Mouse (Mus musculus) c-Kit-positive CD71-positive TER-119-negative erythroid progenitor cells, embryonic 14.5 days (primary cell): ENCODE data around the gene Ppp1r3d.

Experiments used
- DNase-seq: peaks from one replicate; pipeline ENCODE4 v3.0.0-alpha.2; 2013; ENCODE audit warnings: low read depth

Ppp1r3d gene

GRCm38 (mm10) chr2:178414261-178415149 is at the start of gene Ppp1r3d, which contains the start of gene Fam217b:
Gene Ppp1r3d, minus strand, starts transcription at chr2:178414472.
Gene Fam217b, plus strand, starts transcription at chr2:178414524.
- DNase-seq = no peak

DNA sequence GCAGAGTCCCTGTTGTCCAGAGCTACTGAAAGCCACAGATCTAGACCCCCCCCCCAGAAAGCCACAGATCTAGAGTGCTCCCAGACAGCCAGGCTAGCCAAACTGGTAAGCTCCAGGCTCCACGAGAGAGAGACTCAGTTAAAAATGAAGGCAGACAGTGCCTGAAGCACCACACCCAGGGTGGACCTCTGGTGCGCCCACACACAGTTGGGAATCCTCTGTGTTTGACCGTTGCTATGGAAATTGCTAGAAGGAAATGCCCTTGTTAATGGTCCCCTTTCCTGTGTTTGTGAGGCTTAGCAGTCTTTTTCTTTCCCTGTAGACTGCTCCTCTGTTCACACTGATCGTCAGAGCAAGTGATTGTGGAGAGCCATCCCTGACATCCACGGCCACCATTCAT is 46.1 kb upstream of the Ppp1r3d start:
- DNase-seq = no peak

DNA sequence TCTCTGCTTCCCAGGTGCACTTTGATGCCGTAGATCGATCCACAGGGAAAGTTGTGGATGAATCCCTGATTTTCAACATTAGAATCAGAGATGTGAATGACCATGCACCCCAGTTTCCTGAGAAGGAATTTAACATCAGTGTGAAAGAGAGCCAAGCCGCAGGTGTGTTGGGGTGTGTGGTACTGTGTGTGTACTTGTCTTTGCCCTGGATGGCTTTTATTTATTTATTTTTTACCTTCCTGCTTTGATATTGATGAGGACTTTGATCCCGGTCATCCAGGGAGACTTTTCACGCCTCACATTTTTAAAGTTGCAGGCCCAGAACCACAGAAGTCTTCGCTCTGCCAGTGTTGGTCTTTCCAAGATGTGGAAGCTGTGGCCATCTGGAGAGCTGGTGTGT is 43.1 kb upstream of the Ppp1r3d start:
- no peak for DNase-seq

- no peak for DNase-seq
These were observed 40.6 kb upstream of the Ppp1r3d start for GRCm38 (mm10) chr2:178454664-178455516.

GRCm38 (mm10) chr2:178450961-178451360 is 36.7 kb upstream of the Ppp1r3d start:
- no peak for DNase-seq

GRCm38 (mm10) chr2:178450236-178450635 is 36.0 kb upstream of the Ppp1r3d start:
- DNase-seq = no peak

DNA sequence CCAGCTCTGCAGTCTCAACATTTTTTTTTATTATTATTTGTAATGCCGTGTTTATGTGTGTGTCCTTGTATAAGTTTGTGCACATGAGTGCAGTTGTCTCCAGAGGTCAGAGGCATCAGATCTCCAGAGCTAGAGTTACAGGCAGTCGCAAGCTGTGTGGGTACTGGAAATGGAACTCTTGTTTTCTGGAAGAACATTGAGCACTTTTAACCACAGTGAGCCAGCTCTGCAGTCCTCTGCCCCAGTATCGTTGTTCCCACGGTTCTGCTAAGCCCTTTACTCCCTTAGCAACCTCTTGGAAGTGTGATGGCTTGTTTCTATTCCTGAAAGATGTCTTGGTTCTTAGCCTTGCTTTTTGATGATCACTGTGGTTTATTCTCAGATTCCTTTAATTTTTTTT is 35.1 kb upstream of the Ppp1r3d start:
- no peak for DNase-seq

- no peak for DNase-seq
These were observed 23.0 kb upstream of the Ppp1r3d start for GRCm38 (mm10) chr2:178437311-178437710.

- no peak for DNase-seq
These were observed 19.6 kb upstream of the Ppp1r3d start for GRCm38 (mm10) chr2:178433903-178434302.

GRCm38 (mm10) chr2:178433495-178433894 is 19.2 kb upstream of the Ppp1r3d start:
- no peak for DNase-seq

DNA sequence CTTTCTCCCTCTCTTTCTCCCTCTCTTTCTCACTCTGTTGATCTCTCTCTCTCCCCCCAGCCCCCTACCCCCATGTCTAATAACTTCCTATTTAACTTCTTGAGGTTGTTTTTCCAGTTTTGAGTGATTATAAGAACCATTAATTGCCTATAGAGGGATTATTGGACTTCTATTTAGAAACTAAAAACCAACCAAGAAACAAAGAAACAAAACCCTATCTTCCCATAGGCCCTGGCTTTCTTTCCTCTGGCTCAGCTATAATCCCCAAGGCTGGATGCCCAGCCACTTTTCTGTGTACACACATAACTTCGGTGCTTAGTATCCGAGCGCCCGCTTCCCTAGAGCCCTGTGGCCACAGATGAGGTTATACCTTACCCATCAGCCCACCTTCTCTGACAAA is 16.0 kb upstream of the Ppp1r3d start, which contains the start of gene Cdh26:
Gene Cdh26 (plus strand): TSS at position 301 of the 400 bp plus-strand sequence.
- no peak for DNase-seq

DNA sequence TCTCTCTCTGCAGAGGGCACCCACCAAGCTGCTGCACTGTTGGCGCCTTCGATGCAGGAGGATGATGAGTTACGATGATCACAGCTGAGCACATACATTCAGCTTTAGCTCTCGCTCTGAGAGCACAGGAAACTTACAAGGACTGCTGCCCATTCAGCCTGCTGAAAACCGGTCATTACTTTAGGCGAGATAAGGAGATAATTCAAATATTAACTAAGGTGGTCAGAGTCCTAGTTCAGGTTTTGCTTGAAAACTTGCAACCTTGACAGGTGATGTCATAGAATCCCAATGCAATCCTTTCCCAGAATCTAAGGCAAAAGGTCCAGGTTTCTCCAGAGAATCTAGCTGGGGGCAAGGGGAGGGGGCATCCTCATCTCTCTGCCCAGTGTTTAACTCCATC is 15.2 kb upstream of the Ppp1r3d start:
- no peak for DNase-seq

- DNase-seq = no peak
These were observed 14.4 kb upstream of the Ppp1r3d start for GRCm38 (mm10) chr2:178428676-178429075.

DNA sequence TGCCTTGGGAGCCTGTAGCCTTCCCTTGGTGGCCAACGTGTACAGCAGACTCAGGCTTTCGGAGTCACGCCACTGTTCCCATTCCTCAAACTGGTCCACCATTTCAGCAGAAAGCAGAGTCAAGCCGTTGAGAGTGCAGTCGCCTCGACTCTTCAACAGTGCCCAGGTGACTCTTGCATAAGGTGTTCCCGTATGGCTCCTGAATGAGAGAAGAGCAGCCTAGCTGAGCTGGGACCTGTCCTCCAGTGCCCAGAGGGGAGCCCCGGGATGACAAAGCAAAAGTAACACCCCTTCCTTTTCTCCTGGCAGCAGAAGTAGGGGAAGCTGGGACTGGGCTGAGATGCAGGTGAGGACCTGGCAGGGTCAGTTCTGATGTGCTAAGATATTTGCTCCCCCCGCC is 13.9 kb upstream of the Ppp1r3d start:
- DNase-seq = no peak

DNA sequence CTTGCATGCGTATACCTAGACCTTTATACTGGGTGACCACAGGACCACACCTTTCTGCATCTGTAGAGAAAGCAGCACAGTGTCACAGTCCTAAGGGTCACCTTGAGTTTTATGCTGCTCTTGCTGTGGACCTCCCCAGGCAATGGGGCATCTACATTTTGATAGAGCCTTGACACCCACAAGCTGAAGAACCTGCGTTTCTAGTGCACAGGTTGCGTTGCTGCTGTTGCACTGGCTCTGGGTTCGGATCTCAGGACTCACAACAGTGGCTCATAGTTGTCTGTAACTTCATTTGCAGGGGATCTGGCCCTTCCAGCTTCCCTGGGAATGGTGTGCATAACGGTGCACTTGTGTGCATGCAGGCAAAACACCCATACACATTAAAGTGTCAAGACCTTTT is 12.9 kb upstream of the Ppp1r3d start:
- DNase-seq = no peak

GRCm38 (mm10) chr2:178426229-178426628 is 12.0 kb upstream of the Ppp1r3d start:
- DNase-seq = no peak

GRCm38 (mm10) chr2:178423223-178423622 is 9.0 kb upstream of the Ppp1r3d start:
- no peak for DNase-seq

- no peak for DNase-seq
These were observed 7.9 kb upstream of the Ppp1r3d start for GRCm38 (mm10) chr2:178422186-178422585.

DNA sequence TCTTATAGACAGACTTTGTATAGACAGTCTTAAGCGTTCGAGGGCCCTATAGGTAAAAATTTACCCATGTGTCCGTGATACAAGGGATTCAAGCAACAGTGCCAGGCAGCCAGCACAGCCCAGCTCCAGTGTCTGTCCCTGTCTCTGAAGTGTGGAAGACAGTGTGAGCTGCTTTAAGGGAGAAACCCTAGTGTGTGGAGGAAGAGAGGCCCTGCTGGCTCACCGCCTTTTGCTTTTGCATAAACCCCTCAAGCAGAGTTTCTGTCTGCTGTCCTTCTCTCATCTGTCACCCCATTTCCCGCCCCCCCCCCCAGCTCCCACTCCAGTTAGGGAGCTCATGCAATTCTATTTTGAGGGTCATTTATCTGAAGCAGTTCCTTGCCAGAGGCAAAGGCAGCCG is 7.3 kb upstream of the Ppp1r3d start:
- DNase-seq = no peak

DNA sequence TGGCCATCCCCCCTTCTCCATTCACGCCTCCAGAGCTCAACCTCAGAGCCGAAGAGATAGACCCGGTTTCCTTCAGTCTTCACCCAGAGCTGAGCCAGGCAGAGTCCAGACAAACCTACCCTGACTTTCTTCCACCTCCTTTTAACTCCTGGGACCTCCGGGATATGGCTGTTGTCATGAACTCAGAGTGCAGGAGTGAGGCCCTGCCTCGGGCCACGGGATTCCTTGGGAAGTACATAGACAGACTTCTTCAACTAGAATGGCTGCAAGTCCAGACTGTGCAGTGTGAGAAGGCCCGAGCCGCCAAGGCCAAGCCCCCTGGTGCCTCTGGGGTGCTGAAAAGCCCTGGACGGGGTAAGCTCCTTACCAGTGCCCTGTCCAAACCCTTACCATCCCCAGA is 6.3 kb upstream of the Ppp1r3d start:
- no peak for DNase-seq

DNA sequence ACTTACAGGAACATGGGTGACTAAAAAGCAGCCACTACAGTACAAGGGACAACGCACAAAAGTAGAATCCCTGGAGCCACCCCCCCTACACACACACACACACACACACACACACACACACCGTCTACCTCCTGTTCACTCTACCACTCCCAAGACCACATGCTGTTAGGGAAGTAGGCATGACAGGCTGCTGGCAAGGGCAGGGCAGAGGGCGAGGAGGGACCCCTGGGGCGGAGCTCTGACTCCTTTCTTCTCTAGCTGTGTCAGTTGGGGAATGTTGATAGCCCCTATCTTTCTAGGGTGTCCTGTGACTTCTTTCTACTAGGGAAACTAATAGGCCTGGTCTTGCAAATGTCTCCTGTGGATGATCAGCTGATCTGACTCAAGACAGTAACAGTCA is 2.7 kb upstream of the Ppp1r3d start:
- no peak for DNase-seq

GRCm38 (mm10) chr2:178416427-178416826 is 2.2 kb upstream of the Ppp1r3d start:
- DNase-seq = no peak

GRCm38 (mm10) chr2:178415150-178415448 is 827 bp upstream of the Ppp1r3d start:
- no peak for DNase-seq
